Mouse (Mus musculus) small intestine, adult 2 months (tissue): ENCODE results near the gene Mrps34. TPM values are rescaled to one million over a fixed set of nuclear protein-coding genes. Genes with fewer than 3 reads are reported as not detected.

Source experiments
- H3K27ac ChIP-seq: fragments of 200-500 bp; 2 replicates; pipeline ENCODE4 v1.5.1; 2012; ENCODE audit warnings: low read depth, low read length, control low read depth, inconsistent platforms; ENCODE audit not compliant: insufficient read depth
- H3K27me3 ChIP-seq: fragments of 200-500 bp; 2 replicates; pipeline ENCODE4 v1.6.1; 2012; ENCODE audit warnings: mild to moderate bottlenecking, moderate library complexity, low read length, inconsistent platforms; ENCODE audit not compliant: control insufficient read depth, insufficient read depth
- H3K36me3 ChIP-seq: fragments of 200-500 bp; 2 replicates; pipeline ENCODE4 v1.6.1; 2012; ENCODE audit warnings: mild to moderate bottlenecking, low read length, control low read depth, inconsistent platforms; ENCODE audit not compliant: control insufficient read depth, insufficient read depth
- H3K4me1 ChIP-seq: fragments of 200-500 bp; 2 replicates; pipeline ENCODE4 v1.6.1; 2012; ENCODE audit warnings: low read length, inconsistent platforms, mixed read lengths; ENCODE audit not compliant: control insufficient read depth, insufficient read depth, insufficient read length
- H3K4me3 ChIP-seq: fragments of 200-500 bp; 2 replicates; pipeline ENCODE4 v1.5.1; 2012; ENCODE audit warnings: low read depth, mild to moderate bottlenecking, control low read depth, inconsistent platforms, low read length, moderate library complexity
- CTCF ChIP-seq: fragments of 200-500 bp; IDR thresholded peaks from 2 replicates; pipeline ENCODE4 v1.5.1; 2012; ENCODE audit warnings: low read depth, mild to moderate bottlenecking, control low read depth, inconsistent platforms, low read length, moderate library complexity, mixed read lengths; ENCODE audit not compliant: insufficient replicate concordance, insufficient read length; ENCODE audit errors: extremely low read depth
- POLR2A ChIP-seq: fragments of 200-500 bp; IDR thresholded peaks from 2 replicates; pipeline ENCODE4 v1.6.1; 2012; ENCODE audit warnings: low read depth, mild to moderate bottlenecking, control low read depth, inconsistent platforms, low read length, moderate library complexity
- WGBS: fragments of 180-500 bp; shearing (Covaris S2); methylation state at CpG from one replicate; pipeline ENCODE4 v1.1.7; 2018; 5-methylcytosine and 5-hydroxymethylcytosine counted together
- polyA plus RNA-seq: library from polyadenylated mRNA; depleted of rRNA; stranded (reverse); fragments of >200 nt; gene quantifications from 2 replicates; pipeline ENCODE4 v1.2.3, GENCODE M21; 2012

Gene Mrps34
- polyA plus RNA-seq, 1 experiment = 319 TPM

DNA sequence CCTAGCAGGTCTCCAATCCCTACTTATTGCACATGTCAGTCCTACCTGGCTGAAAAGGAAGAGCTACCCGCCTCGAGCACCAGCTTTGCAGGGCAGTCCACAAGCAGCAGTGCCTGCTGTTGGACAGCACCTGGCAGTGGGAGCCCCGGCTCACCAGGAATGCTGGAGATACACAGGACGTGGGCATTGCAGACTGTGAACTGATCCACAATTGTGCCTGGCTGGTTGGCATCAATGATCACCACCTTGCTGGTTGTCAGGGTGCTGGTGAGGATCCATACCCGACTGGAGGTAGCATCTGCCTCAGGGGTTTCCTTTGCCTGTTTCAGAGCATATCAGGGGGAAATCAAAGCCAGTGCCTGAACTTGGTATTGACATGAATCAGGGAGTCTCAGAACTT is 7.2 kb downstream of the Mrps34 start:
- 86% methylated on average over 5 of the region's 5 CpGs for WGBS
- Histone ChIP-seq H3K4me1 (peaks cover 6% of the 10 kb centered on the region; the same call in 1 of the 2 replicates), H3K27me3 (no peaks in the 10 kb centered on the region), H3K27ac (no peak overlapping the region), H3K4me3 (no peak overlapping the region), H3K36me3 (peaks cover 72% of the 10 kb centered on the region)
- TF ChIP-seq CTCF (no peak), POLR2A (no peak)

- WGBS = 68% methylated on average over 9 of the region's 9 CpGs
- Histone ChIP-seq H3K36me3 (peaks cover 74% of the 10 kb centered on the region), H3K4me3 (no peak overlapping the region), H3K4me1 (no peaks in the 10 kb centered on the region), H3K27me3 (no peaks in the 10 kb centered on the region), H3K27ac (no peak overlapping the region)
- TF ChIP-seq CTCF (peak; percentile 12; the same call in 1 of the 2 replicates), POLR2A (no peak)
Measured at GRCm38 (mm10) chr17:24902671-24903474, 8.0 kb downstream of the Mrps34 start.

DNA sequence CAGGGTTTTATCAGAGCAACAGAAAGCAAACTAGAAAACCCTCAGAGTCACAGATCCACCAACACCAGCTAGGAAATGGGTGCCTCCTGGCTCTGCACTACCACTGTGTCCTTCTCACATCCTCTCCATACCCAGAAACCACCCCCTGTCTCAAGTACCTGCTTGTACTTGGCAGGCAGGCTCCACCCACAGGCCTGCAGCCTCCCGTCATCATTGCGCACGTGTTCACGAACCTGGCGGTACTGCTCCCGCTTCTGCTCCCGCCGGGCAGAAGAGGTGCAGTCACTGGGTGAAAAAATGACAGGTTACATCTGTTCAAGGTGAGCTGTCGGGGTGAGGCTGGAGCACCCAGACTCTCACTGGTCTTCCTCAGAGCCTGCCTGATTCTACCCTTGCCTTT is 8.9 kb downstream of the Mrps34 start:
- no peaks in the 10 kb centered on the region for H3K27me3 ChIP-seq
- H3K36me3 ChIP-seq = peaks cover 75% of the 10 kb centered on the region
- TF ChIP-seq POLR2A (no peak), CTCF (no peak)
- no peak overlapping the region for H3K4me3 ChIP-seq
- WGBS = 89% methylated on average over 9 of the region's 9 CpGs
- H3K4me1 ChIP-seq = no peaks in the 10 kb centered on the region
- H3K27ac ChIP-seq = no peak overlapping the region

DNA sequence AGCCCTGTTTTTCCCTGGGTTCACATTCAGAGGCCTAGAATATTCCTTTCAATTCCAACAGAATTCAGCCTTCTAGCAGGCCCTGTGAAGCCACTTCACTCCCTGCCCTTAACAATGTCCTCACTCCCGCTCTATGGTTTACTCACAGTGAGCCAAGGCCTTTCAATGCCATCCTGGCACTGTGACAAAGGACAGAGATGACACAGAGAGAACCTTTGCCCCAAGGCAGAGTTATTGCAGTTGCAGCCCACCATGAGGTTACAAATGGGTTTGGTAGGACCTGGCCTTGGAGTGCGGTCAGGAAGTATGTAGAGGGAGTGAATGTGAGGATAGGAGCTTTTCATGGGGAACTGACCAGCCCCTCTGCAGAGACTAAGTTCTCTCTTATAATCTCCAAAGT is 12.7 kb downstream of the Mrps34 start:
- WGBS = 84% methylated on average over 2 of the region's 2 CpGs
- Histone ChIP-seq H3K4me3 (no peak overlapping the region), H3K4me1 (no peaks in the 10 kb centered on the region), H3K27ac (no peak overlapping the region), H3K36me3 (peaks cover 71% of the 10 kb centered on the region), H3K27me3 (no peaks in the 10 kb centered on the region)
- TF ChIP-seq POLR2A (no peak), CTCF (no peak)

DNA sequence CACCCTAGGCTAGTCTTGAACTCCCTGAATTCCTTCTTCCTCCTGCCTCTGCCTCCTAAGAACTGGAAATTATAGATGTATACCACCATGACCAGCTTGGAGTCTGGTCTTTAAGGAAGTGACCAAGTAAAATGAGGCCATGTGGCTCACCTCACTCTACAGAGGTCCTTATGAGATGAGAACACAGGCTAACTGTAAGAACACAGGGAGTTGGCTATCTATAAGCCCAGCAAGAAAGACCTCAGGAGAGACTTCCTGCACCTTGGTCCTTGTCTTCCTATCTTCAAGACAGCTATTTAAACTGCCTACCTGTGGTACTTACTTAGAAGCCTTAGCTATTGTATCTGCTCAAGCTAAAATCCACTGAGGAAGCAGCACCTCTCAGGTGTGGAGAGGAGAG is 19.1 kb downstream of the Mrps34 start:
- TF ChIP-seq CTCF (no peak), POLR2A (no peak)
- no peaks in the 10 kb centered on the region for H3K4me1 ChIP-seq
- no peak overlapping the region for H3K27ac ChIP-seq
- no peaks in the 10 kb centered on the region for H3K27me3 ChIP-seq
- H3K36me3 ChIP-seq = peaks cover 66% of the 10 kb centered on the region
- H3K4me3 ChIP-seq = no peak overlapping the region

- H3K4me3 ChIP-seq = no peak overlapping the region
- no peak overlapping the region for H3K27ac ChIP-seq
- peaks cover 53% of the 10 kb centered on the region for H3K36me3 ChIP-seq
- no peaks in the 10 kb centered on the region for H3K4me1 ChIP-seq
- TF ChIP-seq CTCF = no peak
- TF ChIP-seq POLR2A = no peak
- WGBS = 96% methylated on average over 1 of the region's 1 CpGs
- no peaks in the 10 kb centered on the region for H3K27me3 ChIP-seq
Measured at GRCm38 (mm10) chr17:24923246-24923645, 28.3 kb downstream of the Mrps34 start.

GRCm38 (mm10) chr17:24929506-24929905 is 34.6 kb downstream of the Mrps34 start:
- whole genome bisulfite sequencing = 79% methylated on average over 1 of the region's 1 CpGs
- Histone ChIP-seq H3K4me3 (no peak overlapping the region), H3K4me1 (no peaks in the 10 kb centered on the region), H3K36me3 (peaks cover 23% of the 10 kb centered on the region), H3K27me3 (no peaks in the 10 kb centered on the region), H3K27ac (no peak overlapping the region)
- no peak for TF ChIP-seq CTCF
- no peak for TF ChIP-seq POLR2A

DNA sequence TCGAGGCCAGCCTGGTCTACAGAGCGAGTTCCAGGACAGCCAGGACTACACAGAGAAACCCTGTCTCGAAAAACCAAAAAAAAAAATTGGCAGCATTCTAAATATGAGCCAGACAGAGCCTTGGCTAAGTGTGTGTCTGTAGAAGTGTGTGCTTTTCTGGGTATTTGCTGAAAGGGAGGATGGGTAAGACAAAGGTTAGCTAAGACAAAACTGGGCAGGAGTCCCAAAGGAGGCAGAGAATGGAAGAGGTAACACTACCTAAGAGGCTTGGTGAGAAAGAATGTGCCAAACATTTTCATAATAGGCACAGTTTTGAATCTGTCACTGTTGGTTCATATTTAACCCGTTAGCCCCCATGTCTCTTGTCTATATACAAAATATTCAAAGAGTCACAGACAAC is 37.5 kb downstream of the Mrps34 start:
- WGBS = 87% methylated on average over 4 of the region's 4 CpGs
- Histone ChIP-seq H3K27me3 (no peaks in the 10 kb centered on the region), H3K4me3 (no peak overlapping the region), H3K36me3 (peaks cover 4% of the 10 kb centered on the region), H3K4me1 (peaks cover 4% of the 10 kb centered on the region; the same call in 1 of the 2 replicates), H3K27ac (no peak overlapping the region)
- TF ChIP-seq POLR2A = no peak
- TF ChIP-seq CTCF = no peak
